Mouse (Mus musculus) forebrain, embryonic 12.5 days (tissue): ENCODE measurements around the gene Akain1. TPM values are rescaled to one million over a fixed set of nuclear protein-coding genes. Genes with fewer than 3 reads are reported as not detected.

ENCODE experiments used
- ATAC-seq: fragments of 200-750 bp; cut with Nextera tagmentation; 2 replicates; pipeline ENCODE4 v1.8.0; 2017; ENCODE audit warnings: moderate TSS enrichment; ENCODE audit not compliant: low FRiP score
- H3K27ac ChIP-seq: fragments of 300-500 bp; sonication (generic); 2 replicates; pipeline ENCODE4 v1.5.1; 2016; ENCODE audit warnings: mild to moderate bottlenecking
- H3K27me3 ChIP-seq: fragments of 300-500 bp; sonication (generic); 2 replicates; pipeline ENCODE4 v1.6.1; 2016; ENCODE audit warnings: mild to moderate bottlenecking
- H3K36me3 ChIP-seq: fragments of 300-500 bp; sonication (generic); replicated peaks from 2 replicates; pipeline ENCODE4 v1.6.1; 2016; ENCODE audit warnings: mild to moderate bottlenecking
- H3K4me1 ChIP-seq: fragments of 300-500 bp; sonication (generic); 2 replicates; pipeline ENCODE4 v1.6.1; 2016
- H3K4me2 ChIP-seq: fragments of 300-500 bp; sonication (generic); 2 replicates; pipeline ENCODE4 v1.6.1; 2016; ENCODE audit warnings: mild to moderate bottlenecking, moderate library complexity
- H3K4me3 ChIP-seq: fragments of 300-500 bp; sonication (generic); replicated peaks from 2 replicates; pipeline ENCODE4 v1.5.1; 2016; ENCODE audit warnings: mild to moderate bottlenecking
- H3K9ac ChIP-seq: fragments of 300-500 bp; sonication (generic); 2 replicates; pipeline ENCODE4 v1.6.1; 2016; ENCODE audit warnings: mild to moderate bottlenecking
- H3K9me3 ChIP-seq: fragments of 300-500 bp; sonication (generic); 2 replicates; pipeline ENCODE4 v1.6.1; 2016
- WGBS: fragments of 180-500 bp; shearing (Covaris S2); methylation state at CpG from one replicate; pipeline ENCODE4 v1.1.7; 2016; 5-methylcytosine and 5-hydroxymethylcytosine counted together
- polyA plus RNA-seq: library from polyadenylated mRNA; unstranded; fragments of >200 nt; fragmentation: Nextera tagmentation; extraction: Ambion mirVana; gene quantifications from 2 replicates; pipeline ENCODE4 v1.2.1, GENCODE M21; 2016

Gene Akain1
- polyA plus RNA-seq = 0.10 TPM in 1 of 2 replicates, not detected in the other

DNA sequence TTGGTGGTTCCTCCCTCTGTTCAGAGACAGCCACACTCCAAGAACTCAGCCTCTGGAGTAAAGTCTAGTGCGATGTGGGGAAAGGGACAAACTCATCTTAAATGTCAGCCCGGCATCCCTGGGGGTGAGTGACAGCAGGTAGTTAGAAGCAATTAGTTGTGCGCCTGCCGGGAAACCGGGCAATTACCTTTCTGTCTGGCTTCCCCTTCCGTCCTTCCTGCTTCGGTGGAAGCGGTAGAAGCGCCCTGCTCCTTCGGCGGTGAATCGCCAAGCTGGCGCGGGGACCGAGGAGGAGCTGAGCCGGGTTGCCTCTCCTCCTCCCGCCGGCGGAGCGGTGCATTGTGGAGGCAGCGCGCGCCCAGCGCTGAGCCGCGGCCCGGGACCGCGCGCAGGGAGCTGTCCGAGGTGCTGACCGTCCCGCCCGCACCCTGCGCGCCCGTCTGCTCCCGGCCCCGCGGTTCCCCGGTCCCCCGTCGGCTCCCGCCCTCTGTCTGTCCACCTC, at the start of gene Akain1:
Akain1 (plus strand) TSS at position 337 of the 502 bp plus-strand sequence.
- peak within 1 kb of the TSS; percentile 87 for H3K4me2 ChIP-seq
- H3K27ac ChIP-seq = no peak within 1 kb of the TSS
- peak within 1 kb of the TSS; percentile 50 for H3K4me3 ChIP-seq
- peak; percentile 93 for ATAC-seq
- H3K27me3 ChIP-seq = peaks cover 58% of the 10 kb centered on the region
- peaks cover 16% of the 10 kb centered on the region for H3K4me1 ChIP-seq
- H3K9me3 ChIP-seq = no peaks in the 10 kb centered on the region
- H3K36me3 ChIP-seq = no peaks in the 10 kb centered on the region
- under 1% methylated on average over 44 of the region's 44 CpGs for WGBS
- peak within 1 kb of the TSS; percentile 40 for H3K9ac ChIP-seq

GRCm38 (mm10) chr17:69396147-69397033, 42.7 kb upstream of the Akain1 start:
- H3K4me3 ChIP-seq = no peak overlapping the region
- H3K4me2 ChIP-seq = peak overlapping the region; percentile 21; the same call in 1 of the 2 replicates
- H3K27ac ChIP-seq = no peak overlapping the region
- H3K27me3 ChIP-seq = no peaks in the 10 kb centered on the region
- peaks cover 5% of the 10 kb centered on the region; the same call in 1 of the 2 replicates for H3K36me3 ChIP-seq
- WGBS = 24% methylated on average over 15 of the region's 16 CpGs
- H3K9ac ChIP-seq = no peak overlapping the region
- H3K4me1 ChIP-seq = no peaks in the 10 kb centered on the region; the same call in 1 of the 2 replicates
- ATAC-seq = no peak
- no peaks in the 10 kb centered on the region for H3K9me3 ChIP-seq

DNA sequence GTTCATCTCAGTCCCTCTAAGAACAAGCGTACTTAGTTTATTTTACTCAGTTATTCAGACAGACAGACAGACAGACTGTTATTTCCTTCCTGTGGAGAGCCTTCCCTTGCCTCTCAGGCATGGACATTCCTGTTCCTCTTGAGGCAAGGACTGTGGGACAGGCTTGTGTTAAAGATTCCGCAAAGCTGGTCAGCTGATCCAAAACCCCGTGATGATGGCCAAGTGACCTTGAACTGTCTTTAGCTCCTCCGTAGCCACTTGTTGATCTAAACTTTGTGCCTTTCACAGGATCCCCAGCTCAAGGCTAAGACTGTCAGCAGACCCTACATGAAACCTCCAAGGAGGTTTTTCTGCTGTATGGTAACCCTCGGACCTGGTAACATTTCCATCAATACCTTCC, 42.0 kb upstream of the Akain1 start:
- H3K9ac ChIP-seq = no peak overlapping the region
- no peak overlapping the region for H3K27ac ChIP-seq
- H3K27me3 ChIP-seq = no peaks in the 10 kb centered on the region
- no peak for ATAC-seq
- H3K4me2 ChIP-seq = no peak overlapping the region
- H3K9me3 ChIP-seq = no peaks in the 10 kb centered on the region
- H3K4me1 ChIP-seq = no peaks in the 10 kb centered on the region; the same call in 1 of the 2 replicates
- WGBS = 64% methylated on average over 5 of the region's 5 CpGs
- no peak overlapping the region for H3K4me3 ChIP-seq
- H3K36me3 ChIP-seq = no peaks in the 10 kb centered on the region

DNA sequence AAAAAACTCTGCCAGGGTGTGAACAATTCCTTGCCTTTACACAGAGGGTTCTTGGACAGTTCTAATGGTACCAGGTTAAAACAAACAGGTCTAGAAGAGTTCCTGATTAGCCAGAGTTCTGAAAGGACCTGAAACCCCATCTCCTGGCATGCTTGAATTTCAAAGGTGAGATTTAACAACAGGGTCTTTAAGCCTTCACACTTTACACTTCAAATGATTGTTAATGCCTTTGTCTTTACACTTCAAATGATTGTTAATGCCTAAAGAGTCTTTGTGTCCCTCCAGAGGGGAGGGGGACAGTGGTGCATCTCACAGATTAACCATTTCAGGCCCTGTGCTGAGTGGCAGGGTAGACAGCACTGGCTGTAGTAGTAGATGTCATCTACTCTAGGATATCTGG, 41.0 kb upstream of the Akain1 start:
- H3K27ac ChIP-seq = no peak overlapping the region
- H3K4me1 ChIP-seq = no peaks in the 10 kb centered on the region; the same call in 1 of the 2 replicates
- no peak for ATAC-seq
- H3K4me2 ChIP-seq = no peak overlapping the region
- H3K9me3 ChIP-seq = no peaks in the 10 kb centered on the region
- no peak overlapping the region for H3K9ac ChIP-seq
- H3K27me3 ChIP-seq = no peaks in the 10 kb centered on the region
- no peaks in the 10 kb centered on the region for H3K36me3 ChIP-seq
- H3K4me3 ChIP-seq = no peak overlapping the region

- H3K4me1 ChIP-seq = no peaks in the 10 kb centered on the region; the same call in 1 of the 2 replicates
- H3K9ac ChIP-seq = no peak overlapping the region
- H3K27ac ChIP-seq = no peak overlapping the region
- no peaks in the 10 kb centered on the region for H3K9me3 ChIP-seq
- H3K4me2 ChIP-seq = no peak overlapping the region
- no peak for ATAC-seq
- H3K36me3 ChIP-seq = no peaks in the 10 kb centered on the region
- 78% methylated on average over 2 of the region's 2 CpGs for WGBS
- H3K27me3 ChIP-seq = no peaks in the 10 kb centered on the region
- no peak overlapping the region for H3K4me3 ChIP-seq
Measured at GRCm38 (mm10) chr17:69401146-69401545, 38.0 kb upstream of the Akain1 start.

DNA sequence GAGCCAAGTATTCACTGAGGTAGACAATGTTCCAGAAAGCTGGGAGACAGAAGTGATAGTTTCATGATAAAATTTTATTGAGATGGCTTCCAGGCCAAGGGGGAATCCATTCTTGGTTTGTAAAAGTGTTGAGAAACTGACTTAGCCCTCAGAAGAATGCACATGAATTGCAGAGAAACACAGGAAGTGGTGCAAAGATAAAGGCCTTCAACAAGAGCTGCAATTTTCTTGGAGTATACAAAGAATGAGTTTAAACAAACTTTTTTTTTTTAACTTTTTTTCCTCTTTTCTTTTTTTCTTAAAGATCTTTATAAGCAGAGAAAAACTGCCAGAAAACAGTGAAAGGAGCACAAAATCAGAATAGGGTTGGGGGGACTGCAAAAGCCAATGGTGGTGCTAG, 23.0 kb upstream of the Akain1 start:
- Histone ChIP-seq H3K4me2 (peak overlapping the region; percentile 65), H3K27me3 (no peaks in the 10 kb centered on the region), H3K4me1 (peaks cover 9% of the 10 kb centered on the region), H3K36me3 (no peaks in the 10 kb centered on the region), H3K9me3 (no peaks in the 10 kb centered on the region), H3K4me3 (peak overlapping the region; percentile 73), H3K9ac (peak overlapping the region; percentile 80; the same call in 1 of the 2 replicates), H3K27ac (no peak overlapping the region)
- ATAC-seq = no peak

DNA sequence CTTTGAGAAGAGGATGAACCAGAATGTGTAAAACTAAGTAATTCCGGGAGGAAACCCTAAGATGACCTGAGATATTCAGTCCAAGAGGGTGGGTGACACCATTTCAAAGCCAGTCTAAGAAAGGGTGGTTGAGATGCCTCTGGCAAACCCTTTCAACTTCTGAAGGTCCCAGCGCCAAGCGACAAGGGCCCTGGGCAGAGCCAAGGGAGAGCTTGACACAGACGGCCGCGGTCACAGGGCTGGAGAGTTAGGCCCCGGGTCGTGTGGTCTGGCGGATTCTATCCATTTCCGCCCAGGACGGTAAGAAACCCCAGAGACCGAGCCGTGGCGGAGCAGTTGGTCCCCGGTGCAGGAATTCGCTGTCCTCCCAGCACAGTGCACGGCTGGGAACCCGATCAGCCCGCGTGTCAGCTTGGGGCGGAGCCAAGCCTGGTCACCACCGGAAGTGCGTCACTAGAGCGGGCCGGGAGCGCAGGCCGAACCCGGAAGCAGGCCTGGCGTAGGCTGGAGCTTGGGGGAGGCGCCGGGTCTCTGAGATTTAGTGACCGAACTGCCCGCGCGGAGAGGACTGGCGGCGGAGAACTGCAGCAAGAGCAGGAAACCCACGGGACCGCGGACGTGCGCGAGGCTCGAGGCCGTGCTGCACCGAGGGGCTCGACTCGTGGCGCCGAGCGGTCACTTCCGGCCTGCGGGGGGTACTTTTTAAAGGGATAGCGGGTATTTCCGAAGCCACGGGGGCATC, 22.0 kb upstream of the Akain1 start:
- H3K4me3 ChIP-seq = peak overlapping the region; percentile 73
- under 1% methylated on average over 56 of the region's 56 CpGs for WGBS
- H3K27me3 ChIP-seq = no peaks in the 10 kb centered on the region
- H3K9me3 ChIP-seq = no peaks in the 10 kb centered on the region
- peaks cover 12% of the 10 kb centered on the region for H3K4me1 ChIP-seq
- peak; percentile 100 for ATAC-seq
- H3K27ac ChIP-seq = peak overlapping the region; percentile 89
- H3K4me2 ChIP-seq = peak overlapping the region; percentile 65
- peak overlapping the region; percentile 80 for H3K9ac ChIP-seq
- no peaks in the 10 kb centered on the region for H3K36me3 ChIP-seq

GRCm38 (mm10) chr17:69417724-69418373, 21.3 kb upstream of the Akain1 start:
- Histone ChIP-seq H3K4me3 (peak overlapping the region; percentile 73), H3K27me3 (no peaks in the 10 kb centered on the region), H3K9ac (peak overlapping the region; percentile 80), H3K4me2 (peak overlapping the region; percentile 65), H3K9me3 (no peaks in the 10 kb centered on the region), H3K4me1 (peaks cover 12% of the 10 kb centered on the region), H3K36me3 (no peaks in the 10 kb centered on the region), H3K27ac (peak overlapping the region; percentile 89)
- 3% methylated on average over 26 of the region's 26 CpGs for WGBS
- ATAC-seq = peak; percentile 63; the same call in 1 of the 2 replicates

DNA sequence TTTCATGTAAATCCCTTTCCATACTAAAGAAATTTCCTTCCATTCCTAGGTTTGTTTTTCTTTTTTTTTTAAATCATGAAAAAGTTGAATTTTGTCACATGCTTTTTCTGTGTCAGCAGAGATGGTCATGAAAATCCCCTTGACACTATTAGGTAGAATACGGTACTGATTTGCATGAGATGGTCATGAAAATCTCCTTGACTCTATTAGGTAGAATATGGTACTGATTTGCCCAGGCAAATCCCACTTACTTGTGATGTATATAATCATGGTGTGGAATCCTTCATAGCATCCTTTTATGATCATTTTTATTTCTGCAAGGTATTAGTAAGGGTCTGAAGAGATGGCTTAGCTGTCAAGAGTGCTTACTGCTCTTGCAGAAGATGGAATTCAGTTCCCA, 17.5 kb upstream of the Akain1 start:
- Histone ChIP-seq H3K4me2 (no peak overlapping the region), H3K27ac (0 out of 2 replicates have a peak overlapping the region, but pooled peaks have one; percentile 50), H3K4me3 (no peak overlapping the region), H3K4me1 (peaks cover 9% of the 10 kb centered on the region), H3K9me3 (no peaks in the 10 kb centered on the region), H3K27me3 (no peaks in the 10 kb centered on the region), H3K36me3 (no peaks in the 10 kb centered on the region), H3K9ac (no peak overlapping the region)
- WGBS = 9% methylated on average over 1 of the region's 1 CpGs
- ATAC-seq = no peak

GRCm38 (mm10) chr17:69437836-69438235, 1.3 kb upstream of the Akain1 start:
- H3K27me3 ChIP-seq = peaks cover 58% of the 10 kb centered on the region
- no peaks in the 10 kb centered on the region for H3K9me3 ChIP-seq
- no peak overlapping the region for H3K9ac ChIP-seq
- H3K4me2 ChIP-seq = no peak overlapping the region
- ATAC-seq = no peak
- WGBS = 77% methylated on average over 5 of the region's 5 CpGs
- no peaks in the 10 kb centered on the region for H3K36me3 ChIP-seq
- no peak overlapping the region for H3K27ac ChIP-seq
- peaks cover 16% of the 10 kb centered on the region for H3K4me1 ChIP-seq
- H3K4me3 ChIP-seq = no peak overlapping the region

GRCm38 (mm10) chr17:69438486-69438885, 640 bp upstream of the Akain1 start:
- Histone ChIP-seq H3K27me3 (peaks cover 58% of the 10 kb centered on the region), H3K36me3 (no peaks in the 10 kb centered on the region), H3K4me2 (peak overlapping the region; percentile 87), H3K4me3 (peak overlapping the region; percentile 50), H3K4me1 (peaks cover 16% of the 10 kb centered on the region), H3K27ac (no peak overlapping the region), H3K9ac (no peak overlapping the region; the same call in 1 of the 2 replicates), H3K9me3 (no peaks in the 10 kb centered on the region)
- WGBS = 31% methylated on average over 14 of the region's 14 CpGs
- ATAC-seq = no peak
